ENCODE assay signal across 20 mouse cellular contexts in the genomic region with DNA sequence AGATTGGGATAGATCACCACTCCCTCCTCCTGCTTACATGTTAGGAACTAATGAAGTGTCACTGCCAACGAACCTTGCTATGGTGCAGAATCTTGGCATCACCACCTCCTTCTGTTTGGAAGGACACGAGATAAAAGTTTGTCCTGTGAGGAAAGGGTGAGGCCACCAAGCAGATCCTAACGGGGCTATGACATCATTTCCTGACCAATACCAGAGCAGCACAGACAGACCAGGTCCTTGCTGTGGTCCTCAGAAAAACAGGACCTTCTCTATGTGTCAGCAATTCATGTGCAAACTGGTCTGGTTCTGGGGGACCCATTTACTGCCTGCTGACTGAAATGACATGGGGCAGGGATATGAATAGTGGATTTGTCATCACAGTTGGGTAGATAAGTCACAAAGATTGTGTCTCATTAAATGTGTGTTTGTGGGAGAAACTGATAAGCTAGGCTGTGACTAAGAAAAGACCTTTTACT.
DNase-seq lines count a peak whose midpoint lies in the region; ATAC-seq and TF ChIP-seq lines count a peak whose summit lies in the region.
"Had no signal": no experiment of that assay in that cellular context is flagged by ENCODE, and none has a peak within 500 bp of the region (broad histone marks: within the 10 kb centered on the region; RNA-seq: fewer than 3 reads in every experiment).

No protein-coding gene starts in this region.

- peaks cover 23% of the 10 kb centered on the region for H3K4me1 ChIP-seq in forebrain, embryonic 13.5 days
- peaks cover 6% of the 10 kb centered on the region; the same call in 1 of the 2 replicates for H3K4me1 ChIP-seq in forebrain, embryonic 12.5 days
- H3K4me1 ChIP-seq in heart, postnatal 0 days (ENCODE audit: control insufficient read depth, insufficient read depth) = peaks cover 13% of the 10 kb centered on the region
- H3K4me1 ChIP-seq: embryonic facial prominence, embryonic 15.5 days; lung, embryonic 15.5 days; stomach, embryonic 15.5 days had no signal

- peak overlapping the region; percentile 4; the same call in 1 of the 2 replicates for H3K27ac ChIP-seq in forebrain, embryonic 13.5 days
- no peak overlapping the region for H3K27ac ChIP-seq in forebrain, embryonic 12.5 days
- peak overlapping the region; percentile 23; the same call in 1 of the 2 replicates for H3K27ac ChIP-seq in heart, postnatal 0 days (ENCODE audit: low read depth)
- H3K27ac ChIP-seq: embryonic facial prominence, embryonic 15.5 days; hindbrain, embryonic 15.5 days; lung, embryonic 15.5 days; neural tube, embryonic 12.5 days; stomach, embryonic 15.5 days had no signal

- intact Hi-C loops in heart, postnatal 10 days (cut with DNase I) = no loop called here

- no peak for DNase-seq in heart, postnatal 0 days (ENCODE audit: low spot score)
- no peak for DNase-seq in heart, postnatal 10 days
- DNase-seq in lung, postnatal 25 days (ENCODE audit: low spot score) = peak; percentile 67
- no peak for DNase-seq in gastrocnemius, postnatal 4 days (ENCODE audit: low spot score in 2 of 2)
- no peak for DNase-seq in embryo, embryonic 10 days (ENCODE audit: low spot score)
- DNase-seq: adrenal gland, postnatal 36 days; gastrocnemius, postnatal 14 days; kidney, adult 2 months; kidney, postnatal 36 days; thymus, postnatal 14 days had no signal

- no peak overlapping the region for H3ac ChIP-seq in C2C12 (ENCODE audit: control insufficient read depth, insufficient read length, low read depth)

- no peak overlapping the region for H3K4me3 ChIP-seq in forebrain, embryonic 13.5 days
- no peak overlapping the region for H3K4me3 ChIP-seq in forebrain, embryonic 12.5 days (replicated peaks)
- no peak overlapping the region for H3K4me3 ChIP-seq in heart, postnatal 0 days (ENCODE audit: low read depth, low read length)
- H3K4me3 ChIP-seq in C2C12 (ENCODE audit: insufficient read depth, poor library complexity, severe bottlenecking) = no peak overlapping the region
- H3K4me3 ChIP-seq: embryonic facial prominence, embryonic 15.5 days; hindbrain, embryonic 15.5 days; limb, embryonic 10.5 days; lung, embryonic 15.5 days; neural tube, embryonic 12.5 days; stomach, embryonic 15.5 days had no signal

- no peak overlapping the region for H3K4me2 ChIP-seq in forebrain, embryonic 13.5 days
- H3K4me2 ChIP-seq in forebrain, embryonic 12.5 days = no peak overlapping the region
- H3K4me2 ChIP-seq in heart, postnatal 0 days (ENCODE audit: low read depth, low read length) = no peak overlapping the region
- H3K4me2 ChIP-seq: embryonic facial prominence, embryonic 15.5 days; hindbrain, embryonic 15.5 days; lung, embryonic 15.5 days; neural tube, embryonic 12.5 days; stomach, embryonic 15.5 days had no signal

- peaks cover 26% of the 10 kb centered on the region for H3K36me3 ChIP-seq in forebrain, embryonic 13.5 days (ENCODE audit: poor library complexity, severe bottlenecking)
- H3K36me3 ChIP-seq in forebrain, embryonic 12.5 days (replicated peaks) = peaks cover 14% of the 10 kb centered on the region
- H3K36me3 ChIP-seq in heart, postnatal 0 days (replicated peaks; ENCODE audit: control insufficient read depth, insufficient read depth, low read length) = peaks cover 41% of the 10 kb centered on the region
- H3K36me3 ChIP-seq in C2C12 (ENCODE audit: control insufficient read depth, insufficient read depth) = peaks cover 47% of the 10 kb centered on the region

- no peaks in the 10 kb centered on the region for H3K79me3 ChIP-seq in C2C12 (ENCODE audit: low read depth)

- TF ChIP-seq EP300 in heart, postnatal 0 days (IDR thresholded peaks at IDR 0.05; ENCODE audit: low read depth) = no peak

- no peak for ATAC-seq in forebrain, embryonic 13.5 days
- no peak for ATAC-seq in forebrain, embryonic 12.5 days (ENCODE audit: low FRiP score)
- peak; percentile 54; the same call in 1 of the 2 replicates for ATAC-seq in heart, postnatal 0 days (ENCODE audit: insufficient read depth, low read depth)
- ATAC-seq: midbrain, embryonic 16.5 days had no signal

- TF ChIP-seq CTCF in heart, postnatal 0 days (IDR thresholded peaks at IDR 0.05; ENCODE audit: low read depth) = no peak
- TF ChIP-seq CTCF in C2C12 (IDR thresholded peaks at IDR 0.05; ENCODE audit: control insufficient read depth, insufficient read depth, insufficient read length) = no peak

- 60% methylated on average over 3 of the region's 3 CpGs for WGBS in forebrain, embryonic 13.5 days
- 68% methylated on average over 3 of the region's 3 CpGs for WGBS in forebrain, embryonic 12.5 days
- 26% methylated on average over 3 of the region's 3 CpGs for WGBS in heart, postnatal 0 days

- H3K79me2 ChIP-seq in C2C12 (ENCODE audit: control insufficient read depth, insufficient read depth) = peaks cover 14% of the 10 kb centered on the region

- no peak overlapping the region for H3K9ac ChIP-seq in forebrain, embryonic 13.5 days
- no peak overlapping the region for H3K9ac ChIP-seq in forebrain, embryonic 12.5 days
- no peak overlapping the region for H3K9ac ChIP-seq in heart, postnatal 0 days (replicated peaks; ENCODE audit: low read depth, low read length)
- H3K9ac ChIP-seq: embryonic facial prominence, embryonic 15.5 days; hindbrain, embryonic 15.5 days; lung, embryonic 15.5 days; neural tube, embryonic 12.5 days; stomach, embryonic 15.5 days had no signal

- H3K9me3 ChIP-seq in forebrain, embryonic 13.5 days (replicated peaks) = no peaks in the 10 kb centered on the region
- H3K9me3 ChIP-seq in forebrain, embryonic 12.5 days = no peaks in the 10 kb centered on the region
- no peaks in the 10 kb centered on the region for H3K9me3 ChIP-seq in heart, postnatal 0 days (replicated peaks; ENCODE audit: control insufficient read depth, low read length)
- H3K9me3 ChIP-seq: embryonic facial prominence, embryonic 15.5 days; hindbrain, embryonic 15.5 days; limb, embryonic 10.5 days; lung, embryonic 15.5 days; neural tube, embryonic 12.5 days; stomach, embryonic 15.5 days had no signal

- H3K27me3 ChIP-seq in forebrain, embryonic 13.5 days = no peaks in the 10 kb centered on the region
- H3K27me3 ChIP-seq in forebrain, embryonic 12.5 days = no peaks in the 10 kb centered on the region
- no peaks in the 10 kb centered on the region for H3K27me3 ChIP-seq in heart, postnatal 0 days (ENCODE audit: control insufficient read depth, insufficient read depth, low read length)
- no peaks in the 10 kb centered on the region for H3K27me3 ChIP-seq in C2C12 (ENCODE audit: control insufficient read depth, insufficient read depth, insufficient read length)
- H3K27me3 ChIP-seq: embryonic facial prominence, embryonic 15.5 days; hindbrain, embryonic 15.5 days; lung, embryonic 15.5 days; neural tube, embryonic 12.5 days; stomach, embryonic 15.5 days had no signal

TF ChIP-seq in C2C12, 6 proteins besides CTCF, POLR2A, EP300 and RAD21:
- peak; percentile 50 for TF ChIP-seq FOSL1 (IDR thresholded peaks at IDR 0.05; ENCODE audit: insufficient read depth, low read length, poor library complexity, severe bottlenecking)
- peak; percentile 21 for TF ChIP-seq MYOD1 (IDR thresholded peaks at IDR 0.05; ENCODE audit: control insufficient read depth, insufficient read length, low read depth)
- no peak for TF ChIP-seq CEBPB (IDR thresholded peaks at IDR 0.05; ENCODE audit: low read depth)
